Comparison of ENCODE assay signal across 11 mouse cellular contexts in genomic region chr17:83908811-83909210, GRCm38 (mm10).
DNase-seq lines count a peak whose midpoint lies in the region; ATAC-seq and TF ChIP-seq lines count a peak whose summit lies in the region.
"Had no signal": no experiment of that assay in that cellular context is flagged by ENCODE, and none has a peak within 500 bp of the region (broad histone marks: within the 10 kb centered on the region; RNA-seq: fewer than 3 reads in every experiment).

No protein-coding gene starts in this region.

- H3K4me3 ChIP-seq in hindbrain, embryonic 10.5 days, result no peak overlapping the region
- H3K4me3 ChIP-seq in hindbrain, embryonic 13.5 days, result no peak overlapping the region
- H3K4me3 ChIP-seq in bone marrow, adult 2 months (replicated peaks; ENCODE audit: control insufficient read depth, low read depth, low read length), result no peak overlapping the region
- no peak overlapping the region for H3K4me3 ChIP-seq in limb, embryonic 12.5 days (replicated peaks)
- H3K4me3 ChIP-seq in midbrain, embryonic 11.5 days (ENCODE audit: low read depth, low read length), result no peak overlapping the region
- H3K4me3 ChIP-seq: myocyte had no signal

- no peak overlapping the region for H3K4me2 ChIP-seq in hindbrain, embryonic 13.5 days
- H3K4me2 ChIP-seq in limb, embryonic 12.5 days, result no peak overlapping the region
- H3K4me2 ChIP-seq in midbrain, embryonic 11.5 days, result no peak overlapping the region

- H3K36me3 ChIP-seq in hindbrain, embryonic 10.5 days, result no peaks in the 10 kb centered on the region
- no peaks in the 10 kb centered on the region for H3K36me3 ChIP-seq in hindbrain, embryonic 13.5 days
- no peaks in the 10 kb centered on the region for H3K36me3 ChIP-seq in limb, embryonic 12.5 days
- no peaks in the 10 kb centered on the region for H3K36me3 ChIP-seq in midbrain, embryonic 11.5 days (ENCODE audit: control insufficient read depth, insufficient read depth, low read length)

- TF ChIP-seq CTCF in bone marrow, adult 2 months (IDR thresholded peaks at IDR 0.05; ENCODE audit: control insufficient read depth, insufficient read depth, low read length), result no peak

- TF ChIP-seq POLR2A in bone marrow, adult 2 months (IDR thresholded peaks at IDR 0.05; ENCODE audit: borderline replicate concordance, control insufficient read depth, low read depth, low read length), result no peak

- no peak for DNase-seq in hindbrain, embryonic 10.5 days (ENCODE audit: low spot score)
- peak; percentile 82 for DNase-seq in 416B (ENCODE audit: low read depth)
- no peak for DNase-seq in frontal cortex, postnatal 14 days (ENCODE audit: low spot score in 2 of 2)
- no peak for DNase-seq in midbrain, embryonic 11.5 days (ENCODE audit: low spot score, missing footprints)
- no peak for DNase-seq in testis, postnatal 10 days (ENCODE audit: low spot score)
- DNase-seq: lung, postnatal 36 days; retina, postnatal 1 day had no signal

- H3K4me1 ChIP-seq in hindbrain, embryonic 10.5 days (replicated peaks), result peaks cover 5% of the 10 kb centered on the region; the same call in 1 of the 2 replicates
- no peaks in the 10 kb centered on the region for H3K4me1 ChIP-seq in hindbrain, embryonic 13.5 days (replicated peaks)
- H3K4me1 ChIP-seq in bone marrow, adult 2 months (ENCODE audit: control insufficient read depth, insufficient read depth, low read length), result no peaks in the 10 kb centered on the region
- H3K4me1 ChIP-seq in limb, embryonic 12.5 days (replicated peaks), result peaks cover 24% of the 10 kb centered on the region
- H3K4me1 ChIP-seq in midbrain, embryonic 11.5 days (ENCODE audit: control insufficient read depth, insufficient read depth, low read length), result no peaks in the 10 kb centered on the region

- 0 out of 2 replicates have a peak overlapping the region, but pooled peaks have one; percentile 13 for H3K27ac ChIP-seq in hindbrain, embryonic 10.5 days
- H3K27ac ChIP-seq in hindbrain, embryonic 13.5 days, result no peak overlapping the region
- H3K27ac ChIP-seq in bone marrow, adult 2 months (ENCODE audit: control insufficient read depth, insufficient read depth, low read depth, low read length, poor library complexity), result peak overlapping the region; percentile 17; the same call in 1 of the 2 replicates
- peak overlapping the region; percentile 54; the same call in 1 of the 2 replicates for H3K27ac ChIP-seq in limb, embryonic 12.5 days
- H3K27ac ChIP-seq in midbrain, embryonic 11.5 days (ENCODE audit: low read depth, low read length), result no peak overlapping the region

- H3K9ac ChIP-seq in hindbrain, embryonic 13.5 days, result no peak overlapping the region
- no peak overlapping the region for H3K9ac ChIP-seq in limb, embryonic 12.5 days (replicated peaks)
- no peak overlapping the region for H3K9ac ChIP-seq in midbrain, embryonic 11.5 days (ENCODE audit: low read length)

- ATAC-seq in hindbrain, embryonic 13.5 days (ENCODE audit: low FRiP score), result no peak
- ATAC-seq in limb, embryonic 12.5 days (ENCODE audit: insufficient number of reproducible peaks, insufficient read depth, low FRiP score, low TSS enrichment, low read depth), result no peak
- no peak for ATAC-seq in midbrain, embryonic 11.5 days (ENCODE audit: low FRiP score)

- H3K27me3 ChIP-seq in hindbrain, embryonic 10.5 days (ENCODE audit: insufficient read depth, poor library complexity, severe bottlenecking), result no peaks in the 10 kb centered on the region
- H3K27me3 ChIP-seq in hindbrain, embryonic 13.5 days, result no peaks in the 10 kb centered on the region
- H3K27me3 ChIP-seq in limb, embryonic 12.5 days, result 0 out of 2 replicates have a peak, but pooled peaks cover 3% of the 10 kb centered on the region
- no peaks in the 10 kb centered on the region for H3K27me3 ChIP-seq in midbrain, embryonic 11.5 days (ENCODE audit: control insufficient read depth, insufficient read depth, low read length)

- WGBS in hindbrain, embryonic 10.5 days, result 93% methylated on average over 6 of the region's 6 CpGs
- WGBS in hindbrain, embryonic 13.5 days, result 95% methylated on average over 6 of the region's 6 CpGs
- 4% methylated on average over 6 of the region's 6 CpGs for WGBS in bone marrow, adult 2 months
- WGBS in limb, embryonic 12.5 days, result 93% methylated on average over 6 of the region's 6 CpGs
- WGBS in midbrain, embryonic 11.5 days, result 95% methylated on average over 6 of the region's 6 CpGs

- H3K9me3 ChIP-seq in hindbrain, embryonic 10.5 days, result no peaks in the 10 kb centered on the region
- no peaks in the 10 kb centered on the region for H3K9me3 ChIP-seq in hindbrain, embryonic 13.5 days
- no peaks in the 10 kb centered on the region; the same call in 1 of the 2 replicates for H3K9me3 ChIP-seq in limb, embryonic 12.5 days
- no peaks in the 10 kb centered on the region for H3K9me3 ChIP-seq in midbrain, embryonic 11.5 days (ENCODE audit: control insufficient read depth, low read length)

Comparison
In these comparisons a context has a peak if more than half of its experiments do, and no peak if none do; other contexts are left out.
1. H3K27ac ChIP-seq: peak in hindbrain, embryonic 10.5 days (single experiment), bone marrow, adult 2 months (single experiment) and limb, embryonic 12.5 days (single experiment); none in hindbrain, embryonic 13.5 days (single experiment) and midbrain, embryonic 11.5 days (single experiment).